Mouse (Mus musculus): ENCODE data around the gene Olfr527. TPM values are rescaled to one million over a fixed set of nuclear protein-coding genes. Genes with fewer than 3 reads are reported as not detected.

The Olfr527 gene
- not detected in 2 replicates for polyA plus RNA-seq (2016; fragmentation: Nextera tagmentation; extraction: Ambion mirVana)

GRCm38 (mm10) chr7:140333717-140334116 lies at the start of gene Olfr527:
Gene Olfr527 (plus strand): TSS chr7:140334017.
- Histone ChIP-seq H3K36me3 (no peaks in the 10 kb centered on the region), H3K27me3 (ENCODE audit: low read depth, poor library complexity, severe bottlenecking) (no peaks in the 10 kb centered on the region), H3K4me3 (no peak within 1 kb of the TSS), H3K9me3 (replicated peaks) (no peaks in the 10 kb centered on the region), H3K4me1 (no peaks in the 10 kb centered on the region), H3K27ac (no peak within 1 kb of the TSS)
- 78% methylated on average over 2 of the region's 2 CpGs for WGBS
- no peak for DNase-seq (ENCODE audit: low spot score)

- no peaks in the 10 kb centered on the region for H3K27me3 ChIP-seq (ENCODE audit: low read depth, poor library complexity, severe bottlenecking)
- H3K27ac ChIP-seq: no peak overlapping the region
- H3K4me3 ChIP-seq: no peak overlapping the region
- 95% methylated on average over 9 of the region's 9 CpGs for WGBS
- no peak for DNase-seq (ENCODE audit: low spot score)
- no peaks in the 10 kb centered on the region for H3K9me3 ChIP-seq (replicated peaks)
- no peaks in the 10 kb centered on the region for H3K4me1 ChIP-seq
- H3K36me3 ChIP-seq: no peaks in the 10 kb centered on the region
Measured at GRCm38 (mm10) chr7:140295746-140296145, 38.1 kb upstream of the Olfr527 start.

- H3K9me3 ChIP-seq (replicated peaks): no peaks in the 10 kb centered on the region
- no peaks in the 10 kb centered on the region for H3K4me1 ChIP-seq
- DNase-seq (ENCODE audit: low spot score): no peak
- H3K4me3 ChIP-seq: no peak overlapping the region
- WGBS: 79% methylated on average over 6 of the region's 6 CpGs
- H3K27ac ChIP-seq: no peak overlapping the region
- H3K27me3 ChIP-seq (ENCODE audit: low read depth, poor library complexity, severe bottlenecking): no peaks in the 10 kb centered on the region
- no peaks in the 10 kb centered on the region for H3K36me3 ChIP-seq
Measured at GRCm38 (mm10) chr7:140296876-140297275, 36.9 kb upstream of the Olfr527 start.

- Histone ChIP-seq H3K9me3 (replicated peaks) (no peaks in the 10 kb centered on the region), H3K27me3 (ENCODE audit: low read depth, poor library complexity, severe bottlenecking) (no peaks in the 10 kb centered on the region), H3K36me3 (no peaks in the 10 kb centered on the region), H3K27ac (no peak overlapping the region), H3K4me3 (no peak overlapping the region), H3K4me1 (no peaks in the 10 kb centered on the region)
- no peak for DNase-seq (ENCODE audit: low spot score)
- WGBS: 95% methylated on average over 3 of the region's 3 CpGs
Measured at GRCm38 (mm10) chr7:140299416-140299815, 34.4 kb upstream of the Olfr527 start.

GRCm38 (mm10) chr7:140319861-140320385 lies 13.9 kb upstream of the Olfr527 start:
- Histone ChIP-seq H3K4me3 (no peak overlapping the region), H3K36me3 (no peaks in the 10 kb centered on the region), H3K27me3 (ENCODE audit: low read depth, poor library complexity, severe bottlenecking) (no peaks in the 10 kb centered on the region), H3K27ac (no peak overlapping the region), H3K9me3 (replicated peaks) (no peaks in the 10 kb centered on the region), H3K4me1 (no peaks in the 10 kb centered on the region)
- no peak for DNase-seq (ENCODE audit: low spot score)
- 85% methylated on average over 3 of the region's 3 CpGs for WGBS

- H3K36me3 ChIP-seq: no peaks in the 10 kb centered on the region
- H3K27me3 ChIP-seq (ENCODE audit: low read depth, poor library complexity, severe bottlenecking): no peaks in the 10 kb centered on the region
- WGBS: 68% methylated on average over 1 of the region's 1 CpGs
- no peaks in the 10 kb centered on the region for H3K9me3 ChIP-seq (replicated peaks)
- H3K4me1 ChIP-seq: no peaks in the 10 kb centered on the region
- no peak within 1 kb of the TSS for H3K27ac ChIP-seq
- no peak for DNase-seq (ENCODE audit: low spot score)
- H3K4me3 ChIP-seq: no peak within 1 kb of the TSS
Measured at GRCm38 (mm10) chr7:140320558-140320957, 13.3 kb upstream of the Olfr527 start, which contains the start of gene Olfr525. Gene Olfr525 (plus strand): TSS chr7:140320858.

GRCm38 (mm10) chr7:140321135-140321534 lies 12.7 kb upstream of the Olfr527 start:
- DNase-seq (ENCODE audit: low spot score): no peak
- Histone ChIP-seq H3K9me3 (replicated peaks) (no peaks in the 10 kb centered on the region), H3K27me3 (ENCODE audit: low read depth, poor library complexity, severe bottlenecking) (no peaks in the 10 kb centered on the region), H3K4me3 (no peak overlapping the region), H3K36me3 (no peaks in the 10 kb centered on the region), H3K27ac (no peak overlapping the region), H3K4me1 (no peaks in the 10 kb centered on the region)

GRCm38 (mm10) chr7:140329766-140330304 lies 4.0 kb upstream of the Olfr527 start:
- WGBS: 65% methylated on average over 1 of the region's 1 CpGs
- no peaks in the 10 kb centered on the region for H3K27me3 ChIP-seq (ENCODE audit: low read depth, poor library complexity, severe bottlenecking)
- DNase-seq (ENCODE audit: low spot score): no peak
- H3K27ac ChIP-seq: no peak overlapping the region
- no peaks in the 10 kb centered on the region for H3K4me1 ChIP-seq
- no peaks in the 10 kb centered on the region for H3K36me3 ChIP-seq
- no peak overlapping the region for H3K4me3 ChIP-seq
- no peaks in the 10 kb centered on the region for H3K9me3 ChIP-seq (replicated peaks)

- Histone ChIP-seq H3K4me3 (no peak within 1 kb of the TSS), H3K4me1 (no peaks in the 10 kb centered on the region), H3K36me3 (no peaks in the 10 kb centered on the region), H3K9me3 (replicated peaks) (no peaks in the 10 kb centered on the region), H3K27me3 (ENCODE audit: low read depth, poor library complexity, severe bottlenecking) (no peaks in the 10 kb centered on the region), H3K27ac (no peak within 1 kb of the TSS)
- DNase-seq (ENCODE audit: low spot score): no peak
- WGBS: 73% methylated on average over 3 of the region's 3 CpGs
Measured at GRCm38 (mm10) chr7:140361571-140361970, 27.8 kb downstream of the Olfr527 start, which contains the start of gene Olfr60. Gene Olfr60 (minus strand): TSS chr7:140361671.

GRCm38 (mm10) chr7:140374300-140374699 lies 40.5 kb downstream of the Olfr527 start:
- Histone ChIP-seq H3K27me3 (ENCODE audit: low read depth, poor library complexity, severe bottlenecking) (no peaks in the 10 kb centered on the region), H3K4me1 (no peaks in the 10 kb centered on the region), H3K4me3 (no peak overlapping the region), H3K9me3 (replicated peaks) (no peaks in the 10 kb centered on the region), H3K27ac (no peak overlapping the region), H3K36me3 (no peaks in the 10 kb centered on the region)
- no peak for DNase-seq (ENCODE audit: low spot score)
- WGBS: 82% methylated on average over 4 of the region's 4 CpGs

GRCm38 (mm10) chr7:140376231-140376630 lies 42.4 kb downstream of the Olfr527 start, which contains the start of gene Olfr530:
Gene Olfr530 (minus strand): TSS chr7:140376331.
- H3K9me3 ChIP-seq (replicated peaks): no peaks in the 10 kb centered on the region
- 35% methylated on average over 1 of the region's 1 CpGs for whole genome bisulfite sequencing

GRCm38 (mm10) chr7:140376911-140377310 lies 43.1 kb downstream of the Olfr527 start:
- Histone ChIP-seq H3K4me3 (no peak overlapping the region), H3K27ac (no peak overlapping the region), H3K4me1 (no peaks in the 10 kb centered on the region), H3K27me3 (ENCODE audit: low read depth, poor library complexity, severe bottlenecking) (no peaks in the 10 kb centered on the region), H3K36me3 (no peaks in the 10 kb centered on the region), H3K9me3 (replicated peaks) (no peaks in the 10 kb centered on the region)
- no peak for DNase-seq (ENCODE audit: low spot score)
- WGBS: 96% methylated on average over 2 of the region's 2 CpGs

More at GRCm38 (mm10) chr7:140376231-140376630, 42.4 kb downstream of the Olfr527 start, which contains the start of gene Olfr530:
- DNase-seq (ENCODE audit: low spot score): no peak
- H3K27ac ChIP-seq: no peak within 1 kb of the TSS
- no peaks in the 10 kb centered on the region for H3K36me3 ChIP-seq
- H3K27me3 ChIP-seq (ENCODE audit: low read depth, poor library complexity, severe bottlenecking): no peaks in the 10 kb centered on the region
- no peak within 1 kb of the TSS for H3K4me3 ChIP-seq
- no peaks in the 10 kb centered on the region for H3K4me1 ChIP-seq

All from limb, embryonic 10.5 days (tissue).